21 mouse cellular contexts compared by ENCODE assay signal in genomic region chr14:22922571-22922970, GRCm38 (mm10).
A peak's percentile ranks its signal among the peaks of the same experiment; 100 is the strongest.
DNase-seq lines count a peak whose midpoint lies in the region; ATAC-seq and TF ChIP-seq lines count a peak whose summit lies in the region.
"Had no signal": no experiment of that assay in that cellular context is flagged by ENCODE, and none has a peak within 500 bp of the region (broad histone marks: within the 10 kb centered on the region; RNA-seq: fewer than 3 reads in every experiment).

No protein-coding gene starts in this region.

- no peak for TF ChIP-seq EP300 in lung, postnatal 0 days (IDR thresholded peaks at IDR 0.05)

- H3K27ac ChIP-seq in forebrain, embryonic 13.5 days = no peak overlapping the region
- no peak overlapping the region for H3K27ac ChIP-seq in forebrain, embryonic 15.5 days (replicated peaks)
- H3K27ac ChIP-seq in lung, embryonic 15.5 days = no peak overlapping the region
- H3K27ac ChIP-seq in lung, postnatal 0 days (ENCODE audit: low read length) = no peak overlapping the region
- peak overlapping the region; percentile 76 for H3K27ac ChIP-seq in embryonic facial prominence, embryonic 15.5 days (replicated peaks)
- H3K27ac ChIP-seq in limb, embryonic 15.5 days = peak overlapping the region; percentile 71
- H3K27ac ChIP-seq: hindbrain, embryonic 13.5 days; intestine, embryonic 15.5 days; layer of hippocampus, adult 2 months; midbrain, embryonic 15.5 days had no signal

- H3K4me3 ChIP-seq in forebrain, embryonic 13.5 days = no peak overlapping the region
- no peak overlapping the region for H3K4me3 ChIP-seq in forebrain, embryonic 15.5 days
- H3K4me3 ChIP-seq in lung, embryonic 15.5 days = no peak overlapping the region
- no peak overlapping the region for H3K4me3 ChIP-seq in lung, postnatal 0 days (ENCODE audit: low read depth, low read length)
- no peak overlapping the region for H3K4me3 ChIP-seq in embryonic facial prominence, embryonic 15.5 days (replicated peaks)
- H3K4me3 ChIP-seq in limb, embryonic 15.5 days = no peak overlapping the region
- H3K4me3 ChIP-seq: hindbrain, embryonic 13.5 days; intestine, embryonic 15.5 days; layer of hippocampus, adult 2 months; midbrain, embryonic 15.5 days had no signal

- no peak for DNase-seq in lung, postnatal 0 days (ENCODE audit: low spot score)
- DNase-seq in retina, embryonic 14.5 days (ENCODE audit: low spot score) = no peak
- DNase-seq in spleen, postnatal 4 days (ENCODE audit: low spot score in 2 of 2) = no peak
- DNase-seq: adrenal gland, postnatal 14 days; cerebellum, adult 11-12 months; cerebellum, postnatal 36 days; gastrocnemius, postnatal 14 days; kidney, postnatal 10 days; left cerebral cortex, postnatal 4 days; liver, postnatal 0 days; right cerebral cortex, postnatal 14 days; thymus, adult 18-20 months had no signal

- no peaks in the 10 kb centered on the region for H3K36me3 ChIP-seq in forebrain, embryonic 13.5 days (ENCODE audit: poor library complexity, severe bottlenecking)
- H3K36me3 ChIP-seq in forebrain, embryonic 15.5 days = no peaks in the 10 kb centered on the region
- H3K36me3 ChIP-seq in lung, embryonic 15.5 days = no peaks in the 10 kb centered on the region
- no peaks in the 10 kb centered on the region for H3K36me3 ChIP-seq in lung, postnatal 0 days (ENCODE audit: insufficient read depth, low read length)
- no peaks in the 10 kb centered on the region for H3K36me3 ChIP-seq in embryonic facial prominence, embryonic 15.5 days
- no peaks in the 10 kb centered on the region for H3K36me3 ChIP-seq in limb, embryonic 15.5 days
- H3K36me3 ChIP-seq: hindbrain, embryonic 13.5 days; intestine, embryonic 15.5 days; midbrain, embryonic 15.5 days had no signal

- no peak overlapping the region for H3K4me2 ChIP-seq in forebrain, embryonic 13.5 days
- no peak overlapping the region for H3K4me2 ChIP-seq in forebrain, embryonic 15.5 days (replicated peaks)
- H3K4me2 ChIP-seq in lung, embryonic 15.5 days = no peak overlapping the region
- no peak overlapping the region for H3K4me2 ChIP-seq in lung, postnatal 0 days (replicated peaks; ENCODE audit: low read depth, low read length)
- peak overlapping the region; percentile 15; the same call in 1 of the 2 replicates for H3K4me2 ChIP-seq in embryonic facial prominence, embryonic 15.5 days (replicated peaks)
- H3K4me2 ChIP-seq in limb, embryonic 15.5 days = no peak overlapping the region
- H3K4me2 ChIP-seq: hindbrain, embryonic 13.5 days; intestine, embryonic 15.5 days; midbrain, embryonic 15.5 days had no signal

- 89% methylated on average over 4 of the region's 4 CpGs for WGBS in forebrain, embryonic 13.5 days
- 84% methylated on average over 4 of the region's 4 CpGs for WGBS in forebrain, embryonic 15.5 days
- WGBS in lung, embryonic 15.5 days = 67% methylated on average over 4 of the region's 4 CpGs
- 72% methylated on average over 4 of the region's 4 CpGs for WGBS in lung, postnatal 0 days
- WGBS in embryonic facial prominence, embryonic 15.5 days = 45% methylated on average over 4 of the region's 4 CpGs
- 61% methylated on average over 4 of the region's 4 CpGs for WGBS in limb, embryonic 15.5 days

- ATAC-seq in forebrain, embryonic 13.5 days = peak; percentile 72; the same call in 1 of the 2 replicates
- no peak; the same call in 1 of the 2 replicates for ATAC-seq in forebrain, embryonic 15.5 days (replicated peaks)
- peak; percentile 60; the same call in 1 of the 2 replicates for ATAC-seq in lung, embryonic 15.5 days (ENCODE audit: borderline replicate concordance, extremely low read depth, low FRiP score, low TSS enrichment)
- no peak for ATAC-seq in lung, postnatal 0 days
- ATAC-seq in embryonic facial prominence, embryonic 15.5 days (ENCODE audit: insufficient number of reproducible peaks, low FRiP score, low TSS enrichment, low read depth) = peak; percentile 82
- ATAC-seq in limb, embryonic 15.5 days (ENCODE audit: insufficient number of reproducible peaks, low FRiP score, low TSS enrichment, low read depth) = peak; percentile 80
- ATAC-seq: liver, postnatal 0 days; midbrain, embryonic 15.5 days had no signal

- H3K9ac ChIP-seq in forebrain, embryonic 13.5 days = no peak overlapping the region
- H3K9ac ChIP-seq in forebrain, embryonic 15.5 days (replicated peaks) = no peak overlapping the region
- H3K9ac ChIP-seq in lung, embryonic 15.5 days = no peak overlapping the region
- H3K9ac ChIP-seq in lung, postnatal 0 days (replicated peaks; ENCODE audit: low read depth) = no peak overlapping the region
- no peak overlapping the region for H3K9ac ChIP-seq in embryonic facial prominence, embryonic 15.5 days
- no peak overlapping the region for H3K9ac ChIP-seq in limb, embryonic 15.5 days
- H3K9ac ChIP-seq: hindbrain, embryonic 13.5 days; intestine, embryonic 15.5 days; liver, postnatal 0 days; midbrain, embryonic 15.5 days had no signal

- H3K9me3 ChIP-seq in forebrain, embryonic 13.5 days (replicated peaks) = no peaks in the 10 kb centered on the region
- no peaks in the 10 kb centered on the region for H3K9me3 ChIP-seq in forebrain, embryonic 15.5 days
- H3K9me3 ChIP-seq in lung, embryonic 15.5 days = no peaks in the 10 kb centered on the region
- H3K9me3 ChIP-seq in lung, postnatal 0 days (ENCODE audit: low read length) = no peaks in the 10 kb centered on the region
- no peaks in the 10 kb centered on the region for H3K9me3 ChIP-seq in embryonic facial prominence, embryonic 15.5 days (replicated peaks)
- no peaks in the 10 kb centered on the region for H3K9me3 ChIP-seq in limb, embryonic 15.5 days
- H3K9me3 ChIP-seq: hindbrain, embryonic 13.5 days; intestine, embryonic 15.5 days; midbrain, embryonic 15.5 days had no signal

- H3K4me1 ChIP-seq in forebrain, embryonic 13.5 days = no peaks in the 10 kb centered on the region
- H3K4me1 ChIP-seq in forebrain, embryonic 15.5 days = no peaks in the 10 kb centered on the region
- peaks cover 3% of the 10 kb centered on the region for H3K4me1 ChIP-seq in lung, embryonic 15.5 days
- no peaks in the 10 kb centered on the region for H3K4me1 ChIP-seq in lung, postnatal 0 days (ENCODE audit: insufficient read depth, low read depth, low read length)
- H3K4me1 ChIP-seq in embryonic facial prominence, embryonic 15.5 days = peaks cover 25% of the 10 kb centered on the region
- H3K4me1 ChIP-seq in limb, embryonic 15.5 days = peaks cover 7% of the 10 kb centered on the region; the same call in 1 of the 2 replicates
- H3K4me1 ChIP-seq: hindbrain, embryonic 13.5 days; midbrain, embryonic 15.5 days had no signal

- no peaks in the 10 kb centered on the region for H3K27me3 ChIP-seq in forebrain, embryonic 13.5 days
- no peaks in the 10 kb centered on the region for H3K27me3 ChIP-seq in forebrain, embryonic 15.5 days
- no peaks in the 10 kb centered on the region; the same call in 1 of the 2 replicates for H3K27me3 ChIP-seq in lung, embryonic 15.5 days
- no peaks in the 10 kb centered on the region for H3K27me3 ChIP-seq in lung, postnatal 0 days (replicated peaks; ENCODE audit: insufficient read depth, low read length)
- H3K27me3 ChIP-seq in embryonic facial prominence, embryonic 15.5 days = no peaks in the 10 kb centered on the region
- no peaks in the 10 kb centered on the region for H3K27me3 ChIP-seq in limb, embryonic 15.5 days
- H3K27me3 ChIP-seq: intestine, embryonic 15.5 days; midbrain, embryonic 15.5 days had no signal

- TF ChIP-seq CTCF in lung, postnatal 0 days (IDR thresholded peaks at IDR 0.05) = no peak

Comparison
In these comparisons a context has a peak if more than half of its experiments do, and no peak if none do; other contexts are left out.
1. ATAC-seq: peak in forebrain, embryonic 13.5 days (single experiment), lung, embryonic 15.5 days (single experiment), embryonic facial prominence, embryonic 15.5 days (single experiment) and limb, embryonic 15.5 days (single experiment); none in forebrain, embryonic 15.5 days (single experiment) and lung, postnatal 0 days (single experiment).
2. H3K27ac ChIP-seq: peak in embryonic facial prominence, embryonic 15.5 days (single experiment) and limb, embryonic 15.5 days (single experiment); none in forebrain, embryonic 13.5 days (single experiment), forebrain, embryonic 15.5 days (single experiment), lung, embryonic 15.5 days (single experiment) and lung, postnatal 0 days (single experiment).